Mouse (Mus musculus): ENCODE data around the gene Pts. TPM values are rescaled to one million over a fixed set of nuclear protein-coding genes. Genes with fewer than 3 reads are reported as not detected.

The Pts gene
- 42.5 TPM for polyA plus RNA-seq (2017; shearing (Covaris generic))

GRCm38 (mm10) chr9:50528293-50528892, at the start of gene Pts:
Gene Pts, minus strand, starts transcription at chr9:50528724.

DNA sequence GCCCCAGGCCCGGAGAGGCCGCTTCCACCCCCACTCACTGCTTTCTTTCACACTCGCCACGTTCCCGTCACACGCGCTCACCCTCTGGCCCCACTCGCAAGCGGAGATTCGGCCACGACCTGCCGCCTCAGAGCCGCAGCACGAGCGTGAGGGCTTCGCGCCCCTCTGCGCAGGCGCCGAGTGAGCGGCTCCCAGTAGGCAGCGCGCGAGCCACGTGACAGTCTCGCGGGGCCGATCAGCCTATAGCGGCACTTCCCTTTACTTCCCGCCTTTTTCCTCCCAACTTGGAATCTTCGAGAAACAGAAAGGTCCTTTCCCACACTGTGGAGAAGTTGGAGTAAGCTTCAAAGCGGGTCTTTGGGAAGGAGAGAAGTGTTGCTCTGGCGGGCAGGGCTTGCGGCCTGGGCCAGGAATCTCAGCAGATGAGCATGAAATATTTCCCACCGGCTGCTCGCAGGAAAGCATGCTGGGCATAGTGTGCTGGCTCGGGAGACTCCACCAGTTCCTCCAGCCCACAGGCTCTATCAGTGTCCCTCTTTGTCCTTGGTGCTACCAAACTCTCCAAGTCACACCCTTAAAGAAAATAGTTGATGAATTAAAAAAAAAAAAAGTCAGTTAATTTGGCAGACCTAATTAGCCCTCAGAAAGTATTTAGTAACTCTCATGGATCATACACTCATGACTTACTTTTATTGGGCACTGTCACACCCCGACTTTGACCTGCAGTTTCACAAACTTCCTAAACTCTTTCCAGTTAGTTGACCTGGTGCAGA, 32.8 kb upstream of the Pts start, which contains the start of gene Tex12:
Tex12 (minus strand) TSS at position 181 of the 773 bp plus-strand sequence.

DNA sequence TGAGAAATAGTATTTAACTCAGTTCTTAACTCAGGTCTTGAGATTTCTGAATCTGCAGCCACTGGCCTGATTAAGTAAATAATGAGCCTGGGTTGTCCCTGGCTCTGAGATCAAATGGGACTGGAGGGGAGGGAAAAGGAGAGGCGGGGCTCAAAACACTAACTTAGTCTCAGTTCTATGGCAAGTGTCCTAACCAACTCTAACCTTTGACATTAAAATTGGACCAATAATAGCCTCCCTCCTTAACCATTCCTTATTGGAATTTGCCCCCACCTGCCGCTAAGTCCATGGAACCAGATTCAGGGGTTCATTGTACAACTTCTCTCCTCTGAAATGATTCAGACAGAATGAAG, 26.5 kb upstream of the Pts start, which contains the start of gene Bco2:
Bco2 (minus strand) TSS at position 88 of the 353 bp plus-strand sequence.

GRCm38 (mm10) chr9:50554241-50555093, 25.9 kb upstream of the Pts start, which contains the start of gene Il18:
Gene Il18, plus strand, starts transcription at chr9:50554827.

GRCm38 (mm10) chr9:50494311-50494710, 34.2 kb downstream of the Pts start, which contains the start of gene Plet1:
Gene Plet1, plus strand, starts transcription at chr9:50494525.

Other genes starting within 250 kb of the Pts start
- gene Rpl10-ps3, start 183.8 kb downstream of the Pts start, polyA plus RNA-seq (2017; shearing (Covaris generic)) = 665 TPM
- gene Plet1, start 34.2 kb downstream of the Pts start, polyA plus RNA-seq (2017; shearing (Covaris generic)) = not detected
- 3.3 TPM for gene Il18, start 26.1 kb upstream of the Pts start, polyA plus RNA-seq (2017; shearing (Covaris generic))
- 0.18 TPM for gene Bco2, start 26.5 kb upstream of the Pts start, polyA plus RNA-seq (2017; shearing (Covaris generic))
- gene Tex12, start 32.6 kb upstream of the Pts start, polyA plus RNA-seq (2017; shearing (Covaris generic)) = not detected
- 101 TPM for gene Sdhd, start 75.1 kb upstream of the Pts start, polyA plus RNA-seq (2017; shearing (Covaris generic))
- 61.0 TPM for gene Timm8b, start 75.2 kb upstream of the Pts start, polyA plus RNA-seq (2017; shearing (Covaris generic))
- gene Pih1d2, start 88.6 kb upstream of the Pts start, polyA plus RNA-seq (2017; shearing (Covaris generic)) = 2.7 TPM
- 27.3 TPM for gene Nkapd1, start 88.7 kb upstream of the Pts start, polyA plus RNA-seq (2017; shearing (Covaris generic))
- 33.5 TPM for gene Dlat, start 131.1 kb upstream of the Pts start, polyA plus RNA-seq (2017; shearing (Covaris generic))
- not detected for gene Dixdc1, start 210.8 kb upstream of the Pts start, polyA plus RNA-seq (2017; shearing (Covaris generic))
- not detected for gene 2310030G06Rik, start 217.8 kb upstream of the Pts start, polyA plus RNA-seq (2017; shearing (Covaris generic))
- gene Cryab, start 222.6 kb upstream of the Pts start, polyA plus RNA-seq (2017; shearing (Covaris generic)) = not detected
- gene Hspb2, start 223.6 kb upstream of the Pts start, polyA plus RNA-seq (2017; shearing (Covaris generic)) = not detected
- 6.9 TPM for gene Fdxacb1, start 239.5 kb upstream of the Pts start, polyA plus RNA-seq (2017; shearing (Covaris generic))
- gene Alg9, start 246.3 kb upstream of the Pts start, polyA plus RNA-seq (2017; shearing (Covaris generic)) = 22.8 TPM
- 8.7 TPM for gene 1110032A03Rik, start 246.8 kb upstream of the Pts start, polyA plus RNA-seq (2017; shearing (Covaris generic))